Mouse (Mus musculus): ENCODE measurements around the gene A730049H05Rik. TPM values are rescaled to one million over a fixed set of nuclear protein-coding genes. Genes with fewer than 3 reads are reported as not detected.

Gene A730049H05Rik
- polyA plus RNA-seq, 1 experiment from 2014 or later, result 4.0 TPM

GRCm38 (mm10) chr6:92804254-92804971 is 11.9 kb upstream of the A730049H05Rik start:
- Histone ChIP-seq H3K36me3 (peaks cover 48% of the 10 kb centered on the region), H3K9me3 (no peaks in the 10 kb centered on the region), H3K27me3 (replicated peaks) (no peaks in the 10 kb centered on the region), H3K9ac (no peak overlapping the region), H3K27ac (replicated peaks) (no peak overlapping the region), H3K4me2 (no peak overlapping the region), H3K4me3 (no peak overlapping the region), H3K4me1 (peaks cover 39% of the 10 kb centered on the region)
- WGBS, result 77% methylated on average over 3 of the region's 3 CpGs
- no peak for ATAC-seq (ENCODE audit: extremely low read depth, insufficient number of reproducible peaks, low FRiP score, low TSS enrichment)

DNA sequence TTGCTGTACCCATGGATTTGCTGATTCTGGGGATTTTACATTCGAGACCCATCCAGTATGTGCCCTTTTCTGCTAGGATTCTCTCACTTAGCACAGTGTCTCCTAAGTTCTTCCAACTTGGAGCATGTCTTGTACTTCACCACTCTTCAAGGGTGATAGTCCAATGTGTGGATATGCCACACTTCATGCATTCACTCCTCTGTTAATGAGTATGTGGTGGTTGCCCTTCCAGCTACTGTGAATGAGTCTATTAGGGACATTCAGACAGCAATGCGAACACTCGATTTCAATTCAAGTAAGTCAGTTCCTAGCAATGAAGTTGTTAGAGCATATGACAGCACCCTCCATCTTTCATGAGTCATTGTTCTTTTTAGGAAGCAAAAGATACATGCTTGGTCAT is 6.5 kb upstream of the A730049H05Rik start:
- Histone ChIP-seq H3K27ac (replicated peaks) (no peak overlapping the region), H3K27me3 (replicated peaks) (no peaks in the 10 kb centered on the region), H3K9me3 (no peaks in the 10 kb centered on the region), H3K9ac (no peak overlapping the region), H3K4me2 (no peak overlapping the region), H3K4me1 (peaks cover 43% of the 10 kb centered on the region), H3K4me3 (no peak overlapping the region), H3K36me3 (peaks cover 56% of the 10 kb centered on the region)
- whole genome bisulfite sequencing, result 88% methylated on average over 3 of the region's 3 CpGs
- no peak for ATAC-seq (ENCODE audit: extremely low read depth, insufficient number of reproducible peaks, low FRiP score, low TSS enrichment)

DNA sequence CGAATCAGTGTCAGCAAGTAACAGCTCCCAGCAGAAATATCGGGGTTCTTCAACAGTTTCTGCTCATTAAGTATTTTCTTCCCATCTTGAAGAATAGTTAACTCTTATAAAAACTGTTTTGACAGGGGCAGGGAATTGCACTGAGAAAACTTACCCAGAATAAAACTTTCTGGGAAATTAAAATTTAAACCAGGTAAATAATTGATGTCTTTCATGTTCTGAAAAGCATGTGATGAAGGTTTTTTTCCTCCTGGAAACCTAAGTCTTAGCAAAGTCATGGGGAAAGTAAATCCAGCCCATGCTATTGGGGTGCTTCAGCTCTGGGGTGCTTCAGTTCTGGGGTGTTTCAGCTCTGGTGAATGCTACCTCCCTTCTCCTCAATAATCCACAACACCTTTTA is 5.7 kb upstream of the A730049H05Rik start:
- H3K4me1 ChIP-seq, result peaks cover 51% of the 10 kb centered on the region
- H3K4me2 ChIP-seq, result no peak overlapping the region
- ATAC-seq (ENCODE audit: extremely low read depth, insufficient number of reproducible peaks, low FRiP score, low TSS enrichment), result no peak
- no peak overlapping the region for H3K4me3 ChIP-seq
- 81% methylated on average over 2 of the region's 2 CpGs for WGBS
- H3K9me3 ChIP-seq, result no peaks in the 10 kb centered on the region
- peaks cover 55% of the 10 kb centered on the region for H3K36me3 ChIP-seq
- no peaks in the 10 kb centered on the region for H3K27me3 ChIP-seq (replicated peaks)
- H3K27ac ChIP-seq (replicated peaks), result no peak overlapping the region
- no peak overlapping the region for H3K9ac ChIP-seq

- Histone ChIP-seq H3K27me3 (replicated peaks) (no peaks in the 10 kb centered on the region), H3K9ac (no peak overlapping the region), H3K27ac (replicated peaks) (no peak overlapping the region), H3K4me1 (peaks cover 60% of the 10 kb centered on the region), H3K36me3 (peaks cover 48% of the 10 kb centered on the region), H3K4me3 (no peak overlapping the region), H3K4me2 (no peak overlapping the region), H3K9me3 (no peaks in the 10 kb centered on the region)
- ATAC-seq (ENCODE audit: extremely low read depth, insufficient number of reproducible peaks, low FRiP score, low TSS enrichment), result no peak
Observed at GRCm38 (mm10) chr6:92811566-92811965, 4.7 kb upstream of the A730049H05Rik start.

- Histone ChIP-seq H3K27ac (replicated peaks) (no peak overlapping the region), H3K36me3 (peaks cover 41% of the 10 kb centered on the region), H3K9ac (no peak overlapping the region), H3K9me3 (no peaks in the 10 kb centered on the region), H3K4me2 (no peak overlapping the region), H3K4me1 (peaks cover 56% of the 10 kb centered on the region), H3K27me3 (replicated peaks) (no peaks in the 10 kb centered on the region), H3K4me3 (no peak overlapping the region)
- ATAC-seq (ENCODE audit: extremely low read depth, insufficient number of reproducible peaks, low FRiP score, low TSS enrichment), result no peak
- 45% methylated on average over 2 of the region's 2 CpGs for WGBS
Observed at GRCm38 (mm10) chr6:92812702-92813370, 3.4 kb upstream of the A730049H05Rik start.

GRCm38 (mm10) chr6:92817661-92818060 is 1.4 kb downstream of the A730049H05Rik start:
- Histone ChIP-seq H3K9me3 (no peaks in the 10 kb centered on the region), H3K27ac (replicated peaks) (no peak overlapping the region), H3K9ac (no peak overlapping the region), H3K27me3 (replicated peaks) (no peaks in the 10 kb centered on the region), H3K4me1 (peaks cover 27% of the 10 kb centered on the region), H3K4me3 (no peak overlapping the region), H3K4me2 (no peak overlapping the region), H3K36me3 (peaks cover 40% of the 10 kb centered on the region)
- no peak for ATAC-seq (ENCODE audit: extremely low read depth, insufficient number of reproducible peaks, low FRiP score, low TSS enrichment)
- WGBS, result 76% methylated on average over 8 of the region's 8 CpGs

- Histone ChIP-seq H3K9ac (no peak overlapping the region), H3K27me3 (replicated peaks) (no peaks in the 10 kb centered on the region), H3K36me3 (peaks cover 18% of the 10 kb centered on the region), H3K9me3 (no peaks in the 10 kb centered on the region), H3K4me1 (peaks cover 6% of the 10 kb centered on the region), H3K27ac (replicated peaks) (no peak overlapping the region), H3K4me3 (no peak overlapping the region), H3K4me2 (no peak overlapping the region)
- ATAC-seq (ENCODE audit: extremely low read depth, insufficient number of reproducible peaks, low FRiP score, low TSS enrichment), result no peak
- WGBS, result 71% methylated on average over 5 of the region's 5 CpGs
Observed at GRCm38 (mm10) chr6:92821606-92822005, 5.3 kb downstream of the A730049H05Rik start.

DNA sequence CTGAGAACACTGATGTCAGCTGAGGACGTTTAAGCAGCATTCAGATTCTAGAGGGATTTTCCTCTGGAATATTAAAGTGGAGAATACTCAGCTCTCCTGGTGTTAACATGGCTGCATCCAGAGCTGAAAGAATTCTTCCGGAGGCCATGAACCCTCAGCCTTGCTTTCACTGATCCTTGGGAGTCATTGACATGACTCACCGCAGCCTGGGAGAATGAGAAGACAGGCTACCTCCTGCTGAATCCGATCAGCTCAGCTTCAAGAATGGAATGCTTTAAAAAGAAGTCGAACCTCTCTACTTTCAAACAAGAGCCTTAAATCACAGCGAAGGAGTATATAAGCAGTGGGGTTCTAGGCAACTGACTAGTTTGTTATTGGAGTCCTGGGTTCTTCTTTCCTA is 5.7 kb downstream of the A730049H05Rik start:
- no peak for ATAC-seq (ENCODE audit: extremely low read depth, insufficient number of reproducible peaks, low FRiP score, low TSS enrichment)
- Histone ChIP-seq H3K4me3 (no peak overlapping the region), H3K27ac (replicated peaks) (no peak overlapping the region), H3K36me3 (peaks cover 18% of the 10 kb centered on the region), H3K9ac (no peak overlapping the region), H3K9me3 (no peaks in the 10 kb centered on the region), H3K4me1 (peaks cover 6% of the 10 kb centered on the region), H3K4me2 (no peak overlapping the region), H3K27me3 (replicated peaks) (no peaks in the 10 kb centered on the region)
- WGBS, result 66% methylated on average over 6 of the region's 6 CpGs

DNA sequence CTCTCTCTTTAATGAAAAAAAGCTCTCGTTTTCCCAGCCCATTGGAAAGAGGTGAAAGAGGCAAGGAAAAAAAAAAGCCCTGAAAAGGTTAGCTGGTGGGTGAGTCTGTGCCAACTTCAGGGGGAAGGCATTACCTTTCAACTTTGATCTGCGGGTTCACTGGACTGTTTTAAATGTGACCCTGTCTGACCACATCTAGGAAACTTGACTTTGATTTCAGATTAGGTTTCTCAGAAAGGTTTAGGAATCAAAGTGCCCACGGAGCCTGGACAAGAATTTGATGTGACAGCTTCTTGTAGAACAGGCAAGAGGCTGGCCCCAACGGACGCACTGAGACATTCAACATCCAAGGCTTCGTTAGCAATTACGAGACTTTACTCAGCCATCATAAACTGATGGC is 7.7 kb downstream of the A730049H05Rik start:
- Histone ChIP-seq H3K9ac (no peak overlapping the region), H3K27ac (replicated peaks) (no peak overlapping the region), H3K4me2 (no peak overlapping the region), H3K9me3 (no peaks in the 10 kb centered on the region), H3K4me1 (peaks cover 22% of the 10 kb centered on the region), H3K36me3 (peaks cover 16% of the 10 kb centered on the region), H3K4me3 (no peak overlapping the region), H3K27me3 (replicated peaks) (no peaks in the 10 kb centered on the region)
- no peak for ATAC-seq (ENCODE audit: extremely low read depth, insufficient number of reproducible peaks, low FRiP score, low TSS enrichment)
- 81% methylated on average over 7 of the region's 7 CpGs for WGBS

GRCm38 (mm10) chr6:92826561-92826960 is 10.3 kb downstream of the A730049H05Rik start:
- H3K27ac ChIP-seq (replicated peaks), result peak overlapping the region; percentile 61; the same call in 1 of the 2 replicates
- H3K4me1 ChIP-seq, result peaks cover 31% of the 10 kb centered on the region
- no peak overlapping the region for H3K4me2 ChIP-seq
- H3K36me3 ChIP-seq, result peaks cover 13% of the 10 kb centered on the region
- no peaks in the 10 kb centered on the region for H3K9me3 ChIP-seq
- 60% methylated on average over 5 of the region's 5 CpGs for WGBS
- no peak for ATAC-seq (ENCODE audit: extremely low read depth, insufficient number of reproducible peaks, low FRiP score, low TSS enrichment)
- no peak overlapping the region for H3K9ac ChIP-seq
- no peaks in the 10 kb centered on the region for H3K27me3 ChIP-seq (replicated peaks)
- no peak overlapping the region for H3K4me3 ChIP-seq

- Histone ChIP-seq H3K4me1 (peaks cover 37% of the 10 kb centered on the region), H3K36me3 (peaks cover 16% of the 10 kb centered on the region; the same call in 1 of the 2 replicates), H3K27me3 (replicated peaks) (no peaks in the 10 kb centered on the region), H3K9ac (no peak overlapping the region), H3K4me3 (peak overlapping the region; percentile 17; the same call in 1 of the 2 replicates), H3K27ac (replicated peaks) (peak overlapping the region; percentile 61), H3K4me2 (peak overlapping the region; percentile 35), H3K9me3 (no peaks in the 10 kb centered on the region)
- no peak for ATAC-seq (ENCODE audit: extremely low read depth, insufficient number of reproducible peaks, low FRiP score, low TSS enrichment)
- WGBS, result 27% methylated on average over 5 of the region's 5 CpGs
Observed at GRCm38 (mm10) chr6:92827360-92827759, 11.1 kb downstream of the A730049H05Rik start.

DNA sequence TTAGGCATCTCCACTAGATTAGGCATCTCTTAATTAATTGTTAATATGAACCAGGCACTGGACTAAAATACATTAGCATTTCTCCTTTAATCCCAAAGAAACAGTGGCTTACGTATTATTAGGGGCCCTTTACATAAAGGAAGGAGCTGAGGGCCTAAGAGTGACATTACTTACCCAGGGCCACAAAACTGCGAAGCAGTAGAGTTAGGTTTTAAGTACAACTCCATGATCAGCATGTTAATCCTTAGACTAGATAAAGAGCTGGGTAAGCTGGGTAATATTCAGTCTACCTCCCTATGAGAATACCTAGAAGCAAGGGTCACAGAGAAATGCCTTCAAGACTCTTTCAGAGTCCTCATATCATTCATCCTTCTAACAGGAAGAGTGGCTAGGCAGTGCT is 12.9 kb downstream of the A730049H05Rik start:
- Histone ChIP-seq H3K4me3 (no peak overlapping the region), H3K9me3 (no peaks in the 10 kb centered on the region), H3K4me1 (peaks cover 37% of the 10 kb centered on the region), H3K27ac (replicated peaks) (no peak overlapping the region), H3K27me3 (replicated peaks) (no peaks in the 10 kb centered on the region), H3K36me3 (peaks cover 16% of the 10 kb centered on the region), H3K9ac (no peak overlapping the region), H3K4me2 (peak overlapping the region; percentile 35; the same call in 1 of the 2 replicates)
- WGBS, result 89% methylated on average over 2 of the region's 2 CpGs
- no peak for ATAC-seq (ENCODE audit: extremely low read depth, insufficient number of reproducible peaks, low FRiP score, low TSS enrichment)

Data from heart, embryonic 13.5 days (tissue).